19 mouse cellular contexts compared by ENCODE assay signal in the genomic region with DNA sequence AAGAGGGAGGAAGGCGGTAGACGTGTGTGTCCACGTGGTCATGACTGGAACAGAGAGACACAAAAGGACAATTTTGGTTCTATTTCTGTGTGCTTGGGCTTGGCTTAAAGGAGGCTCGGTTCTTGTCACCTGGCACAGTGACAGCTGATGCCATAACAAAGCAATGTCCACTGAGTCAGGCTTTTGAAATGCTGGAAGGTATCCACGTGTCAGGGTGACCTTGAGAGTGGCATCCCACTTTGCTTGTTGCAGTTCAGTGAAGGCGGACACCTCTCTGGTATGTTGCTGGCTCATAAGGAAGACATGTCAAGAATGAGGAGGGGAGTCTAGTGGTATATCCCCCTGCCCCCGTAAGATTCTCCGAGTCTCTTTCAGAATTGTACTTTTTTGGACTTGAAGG.
A peak's percentile ranks its signal among the peaks of the same experiment; 100 is the strongest.
DNase-seq lines count a peak whose midpoint lies in the region; ATAC-seq lines count a peak whose summit lies in the region.
"Had no signal": no experiment of that assay in that cellular context is flagged by ENCODE, and none has a peak within 500 bp of the region (broad histone marks: within the 10 kb centered on the region; RNA-seq: fewer than 3 reads in every experiment).

No protein-coding gene starts in this region.

- peak overlapping the region; percentile 72 for H3K27ac ChIP-seq in heart, embryonic 13.5 days (replicated peaks)
- no peak overlapping the region; the same call in 1 of the 2 replicates for H3K27ac ChIP-seq in heart, embryonic 12.5 days (ENCODE audit: poor library complexity, severe bottlenecking)
- H3K27ac ChIP-seq: forebrain, embryonic 15.5 days; hindbrain, embryonic 12.5 days; kidney, embryonic 15.5 days; limb, embryonic 13.5 days; liver, embryonic 14.5 days; midbrain, embryonic 12.5 days; neural tube, embryonic 15.5 days had no signal

- intact Hi-C loops in left cerebral cortex, postnatal 4 days (cut with DNase I) = no loop called here
- intact Hi-C loops in left cerebral cortex, postnatal 36 days (cut with DNase I) = no loop called here

- no peaks in the 10 kb centered on the region for H3K9me3 ChIP-seq in heart, embryonic 13.5 days
- H3K9me3 ChIP-seq in heart, embryonic 12.5 days (replicated peaks) = no peaks in the 10 kb centered on the region; the same call in 1 of the 2 replicates
- H3K9me3 ChIP-seq: forebrain, embryonic 15.5 days; G1E; hindbrain, embryonic 12.5 days; kidney, embryonic 15.5 days; limb, embryonic 13.5 days; midbrain, embryonic 12.5 days; neural tube, embryonic 15.5 days had no signal

- H3K36me3 ChIP-seq in heart, embryonic 13.5 days = no peaks in the 10 kb centered on the region
- no peaks in the 10 kb centered on the region for H3K36me3 ChIP-seq in heart, embryonic 12.5 days
- H3K36me3 ChIP-seq: forebrain, embryonic 15.5 days; G1E; hindbrain, embryonic 12.5 days; kidney, embryonic 15.5 days; limb, embryonic 13.5 days; midbrain, embryonic 12.5 days; neural tube, embryonic 15.5 days had no signal

- H3K27me3 ChIP-seq in heart, embryonic 13.5 days (replicated peaks) = no peaks in the 10 kb centered on the region
- H3K27me3 ChIP-seq in heart, embryonic 12.5 days (replicated peaks) = no peaks in the 10 kb centered on the region
- H3K27me3 ChIP-seq: forebrain, embryonic 15.5 days; hindbrain, embryonic 12.5 days; kidney, embryonic 15.5 days; midbrain, embryonic 12.5 days; neural tube, embryonic 15.5 days had no signal

- 34% methylated on average over 8 of the region's 8 CpGs for WGBS in heart, embryonic 13.5 days
- WGBS in heart, embryonic 12.5 days = 39% methylated on average over 8 of the region's 8 CpGs

- H3K4me2 ChIP-seq in heart, embryonic 13.5 days = 0 out of 2 replicates have a peak overlapping the region, but pooled peaks have one; percentile 5
- H3K4me2 ChIP-seq in heart, embryonic 12.5 days = no peak overlapping the region
- H3K4me2 ChIP-seq: forebrain, embryonic 15.5 days; hindbrain, embryonic 12.5 days; kidney, embryonic 15.5 days; limb, embryonic 13.5 days; midbrain, embryonic 12.5 days; neural tube, embryonic 15.5 days had no signal

- ATAC-seq in heart, embryonic 13.5 days (ENCODE audit: extremely low read depth, insufficient number of reproducible peaks, low FRiP score, low TSS enrichment) = no peak; the same call in 1 of the 2 replicates
- ATAC-seq in heart, embryonic 12.5 days (ENCODE audit: insufficient number of reproducible peaks, low FRiP score) = no peak
- ATAC-seq: forebrain, embryonic 15.5 days; inflammation-experienced regulatory T-cells, adult 6 months had no signal

- H3K4me1 ChIP-seq in heart, embryonic 13.5 days = peaks cover 20% of the 10 kb centered on the region
- H3K4me1 ChIP-seq in heart, embryonic 12.5 days (replicated peaks) = 0 out of 2 replicates have a peak, but pooled peaks cover 14% of the 10 kb centered on the region
- H3K4me1 ChIP-seq: forebrain, embryonic 15.5 days; hindbrain, embryonic 12.5 days; kidney, embryonic 15.5 days; limb, embryonic 13.5 days; midbrain, embryonic 12.5 days; neural tube, embryonic 15.5 days had no signal

- DNase-seq in 3134 (ENCODE audit: extremely low read depth, insufficient read length, low spot score) = peak; percentile 38
- DNase-seq in Muller cell, postnatal 12 days (ENCODE audit: inconsistent ontology term) = peak; percentile 90
- DNase-seq in adrenal gland, postnatal 25 days = peak; percentile 20
- no peak for DNase-seq in left cerebral cortex, postnatal 4 days
- DNase-seq in left cerebral cortex, postnatal 36 days (ENCODE audit: low spot score in 2 of 2) = no peak
- DNase-seq: cerebellum, adult 2 months; retina, postnatal 1 day; thymus, postnatal 36 days had no signal

- no peak overlapping the region for H3K9ac ChIP-seq in heart, embryonic 13.5 days
- H3K9ac ChIP-seq in heart, embryonic 12.5 days = no peak overlapping the region
- H3K9ac ChIP-seq: forebrain, embryonic 15.5 days; hindbrain, embryonic 12.5 days; kidney, embryonic 15.5 days; limb, embryonic 13.5 days; liver, embryonic 14.5 days; midbrain, embryonic 12.5 days; neural tube, embryonic 15.5 days had no signal

- H3K4me3 ChIP-seq in heart, embryonic 13.5 days = no peak overlapping the region
- no peak overlapping the region for H3K4me3 ChIP-seq in heart, embryonic 12.5 days
- H3K4me3 ChIP-seq: forebrain, embryonic 15.5 days; hindbrain, embryonic 12.5 days; kidney, embryonic 15.5 days; limb, embryonic 13.5 days; midbrain, embryonic 12.5 days; neural tube, embryonic 15.5 days had no signal

Comparison
In these comparisons a context has a peak if more than half of its experiments do, and no peak if none do; other contexts are left out.
1. DNase-seq: peak in 3134 (single experiment), Muller cell, postnatal 12 days (single experiment) and adrenal gland, postnatal 25 days (single experiment); none in left cerebral cortex, postnatal 4 days (single experiment) and left cerebral cortex, postnatal 36 days (0 of 2).